Mouse (Mus musculus): ENCODE measurements around the gene Wee1. TPM values are rescaled to one million over a fixed set of nuclear protein-coding genes. Genes with fewer than 3 reads are reported as not detected.
"Not testable (repeated sequence)": the region's sequence is repeated elsewhere in the genome, so short reads cannot be mapped to it uniquely, and the experiment has no call there.

The Wee1 gene
- polyA plus RNA-seq, 1 experiment from 2014 or later = 35.6 TPM

- H3K27me3 ChIP-seq (ENCODE audit: control insufficient read depth, insufficient read depth, low read length); H3K27ac ChIP-seq (replicated peaks; ENCODE audit: low read depth, low read length); ATAC-seq (ENCODE audit: insufficient number of reproducible peaks, low FRiP score, low TSS enrichment, low read depth); H3K4me2 ChIP-seq (ENCODE audit: low read depth, severe bottlenecking); H3K4me1 ChIP-seq (ENCODE audit: control insufficient read depth, insufficient read depth, low read length); H3K4me3 ChIP-seq (ENCODE audit: low read depth, low read length); DNase-seq (ENCODE audit: low spot score); H3K9ac ChIP-seq (ENCODE audit: low read length); H3K9me3 ChIP-seq (ENCODE audit: control insufficient read depth, low read length): not testable (repeated sequence)
- peaks cover 25% of the 10 kb centered on the region for H3K36me3 ChIP-seq (ENCODE audit: control insufficient read depth, insufficient read depth, low read length)
- 77% methylated on average over 2 of the region's 2 CpGs for WGBS
Measured at GRCm38 (mm10) chr7:110132272-110132671, 10.4 kb downstream of the Wee1 start.

- no peaks in the 10 kb centered on the region for H3K9me3 ChIP-seq (ENCODE audit: control insufficient read depth, low read length)
- no peak overlapping the region for H3K4me2 ChIP-seq (ENCODE audit: low read depth, severe bottlenecking)
- no peak overlapping the region for H3K9ac ChIP-seq (ENCODE audit: low read length)
- DNase-seq (ENCODE audit: low spot score) (no peak), ATAC-seq (ENCODE audit: insufficient number of reproducible peaks, low FRiP score, low TSS enrichment, low read depth) (no peak)
- H3K4me1 ChIP-seq (ENCODE audit: control insufficient read depth, insufficient read depth, low read length) = no peaks in the 10 kb centered on the region
- no peak overlapping the region for H3K27ac ChIP-seq (replicated peaks; ENCODE audit: low read depth, low read length)
- no peaks in the 10 kb centered on the region for H3K27me3 ChIP-seq (ENCODE audit: control insufficient read depth, insufficient read depth, low read length)
- 97% methylated on average over 5 of the region's 5 CpGs for WGBS
- H3K4me3 ChIP-seq (ENCODE audit: low read depth, low read length) = no peak overlapping the region
- peaks cover 35% of the 10 kb centered on the region for H3K36me3 ChIP-seq (ENCODE audit: control insufficient read depth, insufficient read depth, low read length)
Measured at GRCm38 (mm10) chr7:110133988-110134387, 12.1 kb downstream of the Wee1 start.

GRCm38 (mm10) chr7:110138538-110138937 lies 16.7 kb downstream of the Wee1 start:
- no peaks in the 10 kb centered on the region for H3K27me3 ChIP-seq (ENCODE audit: control insufficient read depth, insufficient read depth, low read length)
- H3K4me3 ChIP-seq (ENCODE audit: low read depth, low read length) = no peak overlapping the region
- no peaks in the 10 kb centered on the region for H3K9me3 ChIP-seq (ENCODE audit: control insufficient read depth, low read length)
- H3K4me2 ChIP-seq (ENCODE audit: low read depth, severe bottlenecking) = no peak overlapping the region
- ATAC-seq (ENCODE audit: insufficient number of reproducible peaks, low FRiP score, low TSS enrichment, low read depth) = no peak
- H3K9ac ChIP-seq (ENCODE audit: low read length) = no peak overlapping the region
- H3K4me1 ChIP-seq (ENCODE audit: control insufficient read depth, insufficient read depth, low read length) = no peaks in the 10 kb centered on the region
- DNase-seq (ENCODE audit: low spot score) = no peak
- no peak overlapping the region for H3K27ac ChIP-seq (replicated peaks; ENCODE audit: low read depth, low read length)
- peaks cover 48% of the 10 kb centered on the region for H3K36me3 ChIP-seq (ENCODE audit: control insufficient read depth, insufficient read depth, low read length)
- 91% methylated on average over 2 of the region's 2 CpGs for WGBS

- no peak overlapping the region for H3K9ac ChIP-seq (ENCODE audit: low read length)
Measured at GRCm38 (mm10) chr7:110143863-110144262, 22.0 kb downstream of the Wee1 start.

GRCm38 (mm10) chr7:110152891-110153290 lies 31.0 kb downstream of the Wee1 start:
- H3K4me3 ChIP-seq (ENCODE audit: low read depth, low read length) = no peak overlapping the region
- WGBS = 87% methylated on average over 5 of the region's 5 CpGs
- no peak for ATAC-seq (ENCODE audit: insufficient number of reproducible peaks, low FRiP score, low TSS enrichment, low read depth)

More at GRCm38 (mm10) chr7:110143863-110144262, 22.0 kb downstream of the Wee1 start:
- ATAC-seq (ENCODE audit: insufficient number of reproducible peaks, low FRiP score, low TSS enrichment, low read depth) = no peak
- H3K27me3 ChIP-seq (ENCODE audit: control insufficient read depth, insufficient read depth, low read length) = no peaks in the 10 kb centered on the region
- no peak overlapping the region for H3K4me3 ChIP-seq (ENCODE audit: low read depth, low read length)
- 98% methylated on average over 1 of the region's 1 CpGs for WGBS
- no peak overlapping the region for H3K27ac ChIP-seq (replicated peaks; ENCODE audit: low read depth, low read length)
- DNase-seq (ENCODE audit: low spot score) = no peak
- H3K4me2 ChIP-seq (ENCODE audit: low read depth, severe bottlenecking) = no peak overlapping the region
- H3K4me1 ChIP-seq (ENCODE audit: control insufficient read depth, insufficient read depth, low read length) = no peaks in the 10 kb centered on the region
- no peaks in the 10 kb centered on the region for H3K9me3 ChIP-seq (ENCODE audit: control insufficient read depth, low read length)
- H3K36me3 ChIP-seq (ENCODE audit: control insufficient read depth, insufficient read depth, low read length) = peaks cover 22% of the 10 kb centered on the region

GRCm38 (mm10) chr7:110156712-110157260 lies 34.9 kb downstream of the Wee1 start:
- 64% methylated on average over 4 of the region's 4 CpGs for WGBS
- Histone ChIP-seq H3K27me3 (ENCODE audit: control insufficient read depth, insufficient read depth, low read length) (no peaks in the 10 kb centered on the region), H3K9me3 (ENCODE audit: control insufficient read depth, low read length) (no peaks in the 10 kb centered on the region), H3K4me1 (ENCODE audit: control insufficient read depth, insufficient read depth, low read length) (no peaks in the 10 kb centered on the region), H3K4me3 (ENCODE audit: low read depth, low read length) (no peak overlapping the region), H3K27ac (replicated peaks; ENCODE audit: low read depth, low read length) (no peak overlapping the region), H3K4me2 (ENCODE audit: low read depth, severe bottlenecking) (no peak overlapping the region), H3K36me3 (ENCODE audit: control insufficient read depth, insufficient read depth, low read length) (no peaks in the 10 kb centered on the region), H3K9ac (ENCODE audit: low read length) (no peak overlapping the region)
- DNase-seq (ENCODE audit: low spot score) (no peak), ATAC-seq (ENCODE audit: insufficient number of reproducible peaks, low FRiP score, low TSS enrichment, low read depth) (no peak)

More at GRCm38 (mm10) chr7:110152891-110153290, 31.0 kb downstream of the Wee1 start:
- H3K9ac ChIP-seq (ENCODE audit: low read length) = no peak overlapping the region
- H3K27me3 ChIP-seq (ENCODE audit: control insufficient read depth, insufficient read depth, low read length) = no peaks in the 10 kb centered on the region
- no peaks in the 10 kb centered on the region for H3K36me3 ChIP-seq (ENCODE audit: control insufficient read depth, insufficient read depth, low read length)
- no peak for DNase-seq (ENCODE audit: low spot score)
- no peaks in the 10 kb centered on the region for H3K4me1 ChIP-seq (ENCODE audit: control insufficient read depth, insufficient read depth, low read length)
- no peaks in the 10 kb centered on the region for H3K9me3 ChIP-seq (ENCODE audit: control insufficient read depth, low read length)
- no peak overlapping the region for H3K4me2 ChIP-seq (ENCODE audit: low read depth, severe bottlenecking)
- no peak overlapping the region for H3K27ac ChIP-seq (replicated peaks; ENCODE audit: low read depth, low read length)

- Histone ChIP-seq H3K9me3 (ENCODE audit: control insufficient read depth, low read length) (no peaks in the 10 kb centered on the region), H3K27ac (replicated peaks; ENCODE audit: low read depth, low read length) (no peak overlapping the region), H3K4me3 (ENCODE audit: low read depth, low read length) (no peak overlapping the region), H3K4me2 (ENCODE audit: low read depth, severe bottlenecking) (no peak overlapping the region), H3K4me1 (ENCODE audit: control insufficient read depth, insufficient read depth, low read length) (no peaks in the 10 kb centered on the region), H3K9ac (ENCODE audit: low read length) (no peak overlapping the region), H3K27me3 (ENCODE audit: control insufficient read depth, insufficient read depth, low read length) (no peaks in the 10 kb centered on the region), H3K36me3 (ENCODE audit: control insufficient read depth, insufficient read depth, low read length) (no peaks in the 10 kb centered on the region)
- DNase-seq (ENCODE audit: low spot score) (no peak), ATAC-seq (ENCODE audit: insufficient number of reproducible peaks, low FRiP score, low TSS enrichment, low read depth) (no peak)
- WGBS = 42% methylated on average over 7 of the region's 7 CpGs
Measured at GRCm38 (mm10) chr7:110157261-110157910, 35.5 kb downstream of the Wee1 start.

GRCm38 (mm10) chr7:110158073-110158472 lies 36.2 kb downstream of the Wee1 start:
- no peak overlapping the region for H3K4me3 ChIP-seq (ENCODE audit: low read depth, low read length)
- ATAC-seq (ENCODE audit: insufficient number of reproducible peaks, low FRiP score, low TSS enrichment, low read depth) = no peak
- 60% methylated on average over 3 of the region's 3 CpGs for WGBS

GRCm38 (mm10) chr7:110160109-110160508 lies 38.3 kb downstream of the Wee1 start:
- not testable (repeated sequence) for H3K36me3 ChIP-seq (ENCODE audit: control insufficient read depth, insufficient read depth, low read length); ATAC-seq (ENCODE audit: insufficient number of reproducible peaks, low FRiP score, low TSS enrichment, low read depth); H3K4me1 ChIP-seq (ENCODE audit: control insufficient read depth, insufficient read depth, low read length); H3K4me2 ChIP-seq (ENCODE audit: low read depth, severe bottlenecking); H3K4me3 ChIP-seq (ENCODE audit: low read depth, low read length); H3K9ac ChIP-seq (ENCODE audit: low read length); H3K27ac ChIP-seq (replicated peaks; ENCODE audit: low read depth, low read length); H3K27me3 ChIP-seq (ENCODE audit: control insufficient read depth, insufficient read depth, low read length); DNase-seq (ENCODE audit: low spot score); H3K9me3 ChIP-seq (ENCODE audit: control insufficient read depth, low read length)

More at GRCm38 (mm10) chr7:110158073-110158472, 36.2 kb downstream of the Wee1 start:
- no peaks in the 10 kb centered on the region for H3K4me1 ChIP-seq (ENCODE audit: control insufficient read depth, insufficient read depth, low read length)
- H3K9me3 ChIP-seq (ENCODE audit: control insufficient read depth, low read length) = no peaks in the 10 kb centered on the region
- no peaks in the 10 kb centered on the region for H3K27me3 ChIP-seq (ENCODE audit: control insufficient read depth, insufficient read depth, low read length)
- no peak overlapping the region for H3K4me2 ChIP-seq (ENCODE audit: low read depth, severe bottlenecking)
- H3K27ac ChIP-seq (replicated peaks; ENCODE audit: low read depth, low read length) = no peak overlapping the region
- no peak overlapping the region for H3K9ac ChIP-seq (ENCODE audit: low read length)
- no peak for DNase-seq (ENCODE audit: low spot score)
- H3K36me3 ChIP-seq (ENCODE audit: control insufficient read depth, insufficient read depth, low read length) = no peaks in the 10 kb centered on the region

Data from limb, embryonic 11.5 days (tissue).